Mouse (Mus musculus): ENCODE measurements at regions not wholly inside any gene's neighbourhood (a gene's known extent, or its start where the extent isn't known, plus 50 kb on each side); places are given as distances from the start of the nearest gene placed in this dataset.
A peak's percentile ranks its signal among the peaks of the same experiment; 100 is the strongest.

DNA sequence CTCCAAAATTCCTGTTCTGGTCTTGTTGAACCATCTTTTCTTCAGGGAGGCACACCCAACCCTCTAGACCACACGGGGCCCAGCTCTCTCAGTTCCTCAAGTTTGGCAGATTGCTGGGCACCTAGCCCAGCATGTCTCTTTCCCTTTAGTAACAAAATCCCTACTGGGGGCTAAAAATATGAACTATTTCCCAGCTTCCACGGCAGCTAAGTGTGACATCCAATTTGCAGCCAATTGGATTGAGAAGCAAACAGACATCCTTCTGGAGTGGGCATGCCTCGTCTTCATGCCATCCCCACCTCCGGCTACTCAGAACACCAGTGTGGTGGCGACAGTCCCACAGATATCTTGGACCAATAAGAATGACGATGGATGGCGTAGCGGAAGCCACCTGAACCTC, 240.1 kb downstream of the Mroh4 start:
- ATAC-seq (ENCODE audit: low FRiP score) (no peak), DNase-seq (ENCODE audit: low spot score, missing footprints) (no peak)
- Histone ChIP-seq H3K4me2 (no peak overlapping the region), H3K27me3 (ENCODE audit: control insufficient read depth, insufficient read depth, low read length) (no peaks in the 10 kb centered on the region), H3K27ac (ENCODE audit: low read depth, low read length) (no peak overlapping the region), H3K4me3 (ENCODE audit: low read depth, low read length) (no peak overlapping the region), H3K36me3 (ENCODE audit: control insufficient read depth, insufficient read depth, low read length) (no peaks in the 10 kb centered on the region), H3K4me1 (ENCODE audit: control insufficient read depth, insufficient read depth, low read length) (no peaks in the 10 kb centered on the region), H3K9ac (ENCODE audit: low read length) (no peak overlapping the region), H3K9me3 (ENCODE audit: control insufficient read depth, low read length) (no peaks in the 10 kb centered on the region)
- 84% methylated on average over 8 of the region's 8 CpGs for whole genome bisulfite sequencing

DNA sequence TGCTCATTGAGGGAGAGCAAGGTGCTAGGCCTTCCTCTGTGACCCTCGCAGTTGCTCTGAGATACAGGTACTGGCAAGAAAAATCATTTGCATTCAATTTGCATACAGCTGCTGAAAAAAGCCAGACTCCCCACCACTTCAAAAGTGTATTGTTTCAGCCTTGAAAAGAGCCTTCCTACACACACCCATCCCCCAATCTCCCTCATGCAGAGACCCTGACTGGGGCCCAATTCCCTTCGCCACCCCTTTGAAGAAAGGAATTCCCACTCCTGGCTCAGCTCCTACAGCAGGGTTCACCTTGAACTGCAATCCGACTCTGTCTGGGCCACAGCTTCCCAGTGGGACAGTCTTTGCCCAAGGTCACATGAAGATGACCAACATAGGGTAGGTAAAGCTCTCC, 248.6 kb downstream of the Mroh4 start:
- DNase-seq (ENCODE audit: low spot score, missing footprints) = no peak
- WGBS = 27% methylated on average over 3 of the region's 3 CpGs

DNA sequence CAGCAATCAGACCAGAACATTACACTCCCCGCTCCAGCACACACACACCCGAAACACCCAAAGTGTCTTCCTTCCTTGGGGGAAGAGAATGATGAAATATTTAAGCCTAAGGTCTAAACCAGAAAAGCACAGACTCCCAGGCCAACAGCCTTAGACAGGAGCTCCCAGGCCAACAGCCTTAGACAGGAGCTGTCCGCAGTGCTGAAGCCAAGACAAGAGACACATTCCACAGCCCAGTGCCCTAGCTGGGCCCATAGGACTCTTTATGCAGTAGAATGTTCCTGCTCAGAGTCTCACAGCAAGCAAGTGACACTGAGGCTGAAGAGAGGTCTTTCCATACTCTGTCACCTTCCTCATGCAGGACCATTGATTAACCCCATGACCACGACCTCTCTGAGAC, 253.6 kb downstream of the Mroh4 start:
- Histone ChIP-seq H3K27ac (ENCODE audit: low read depth, low read length) (no peak overlapping the region), H3K9me3 (ENCODE audit: control insufficient read depth, low read length) (no peaks in the 10 kb centered on the region), H3K4me2 (no peak overlapping the region), H3K27me3 (ENCODE audit: control insufficient read depth, insufficient read depth, low read length) (no peaks in the 10 kb centered on the region), H3K4me3 (ENCODE audit: low read depth, low read length) (no peak overlapping the region), H3K9ac (ENCODE audit: low read length) (no peak overlapping the region), H3K36me3 (ENCODE audit: control insufficient read depth, insufficient read depth, low read length) (no peaks in the 10 kb centered on the region), H3K4me1 (ENCODE audit: control insufficient read depth, insufficient read depth, low read length) (peaks cover 5% of the 10 kb centered on the region)
- no peak for DNase-seq (ENCODE audit: low spot score, missing footprints)
- WGBS = 58% methylated on average over 4 of the region's 4 CpGs
- no peak for ATAC-seq (ENCODE audit: low FRiP score)

More for the DNA sequence above, 248.6 kb downstream of the Mroh4 start:
- Histone ChIP-seq H3K9ac (ENCODE audit: low read length) (no peak overlapping the region), H3K27me3 (ENCODE audit: control insufficient read depth, insufficient read depth, low read length) (no peaks in the 10 kb centered on the region), H3K27ac (ENCODE audit: low read depth, low read length) (no peak overlapping the region; the same call in 1 of the 2 replicates), H3K9me3 (ENCODE audit: control insufficient read depth, low read length) (no peaks in the 10 kb centered on the region), H3K4me3 (ENCODE audit: low read depth, low read length) (no peak overlapping the region), H3K36me3 (ENCODE audit: control insufficient read depth, insufficient read depth, low read length) (no peaks in the 10 kb centered on the region), H3K4me1 (ENCODE audit: control insufficient read depth, insufficient read depth, low read length) (peaks cover 11% of the 10 kb centered on the region), H3K4me2 (no peak overlapping the region)
- ATAC-seq (ENCODE audit: low FRiP score) = peak; percentile 64

DNA sequence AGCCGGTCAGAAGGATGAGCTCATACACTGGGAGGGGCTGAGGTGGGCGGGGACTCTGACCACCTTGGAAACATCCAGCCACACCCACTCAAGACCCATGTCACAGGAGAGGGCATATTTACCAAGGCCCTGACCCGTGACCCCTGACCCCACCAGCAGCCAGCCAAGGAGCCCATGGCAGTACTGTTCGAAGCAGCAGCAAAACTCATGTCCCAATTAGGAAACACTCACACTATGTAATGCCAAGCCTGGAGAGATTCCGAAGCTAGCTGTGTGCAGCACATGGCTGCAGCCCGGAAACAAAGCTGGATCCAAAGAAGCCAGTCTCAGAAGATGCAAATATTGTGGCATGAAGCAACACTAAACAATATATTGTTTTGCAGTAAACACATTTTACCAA, 256.8 kb downstream of the Mroh4 start:
- no peaks in the 10 kb centered on the region for H3K9me3 ChIP-seq (ENCODE audit: control insufficient read depth, low read length)
- H3K27me3 ChIP-seq (ENCODE audit: control insufficient read depth, insufficient read depth, low read length) = no peaks in the 10 kb centered on the region
- 87% methylated on average over 6 of the region's 6 CpGs for WGBS
- no peak overlapping the region for H3K4me2 ChIP-seq
- H3K4me3 ChIP-seq (ENCODE audit: low read depth, low read length) = no peak overlapping the region
- ATAC-seq (ENCODE audit: low FRiP score) (no peak), DNase-seq (ENCODE audit: low spot score, missing footprints) (no peak)
- no peaks in the 10 kb centered on the region for H3K36me3 ChIP-seq (ENCODE audit: control insufficient read depth, insufficient read depth, low read length)
- H3K27ac ChIP-seq (ENCODE audit: low read depth, low read length) = no peak overlapping the region
- no peaks in the 10 kb centered on the region for H3K4me1 ChIP-seq (ENCODE audit: control insufficient read depth, insufficient read depth, low read length)
- no peak overlapping the region for H3K9ac ChIP-seq (ENCODE audit: low read length)

DNA sequence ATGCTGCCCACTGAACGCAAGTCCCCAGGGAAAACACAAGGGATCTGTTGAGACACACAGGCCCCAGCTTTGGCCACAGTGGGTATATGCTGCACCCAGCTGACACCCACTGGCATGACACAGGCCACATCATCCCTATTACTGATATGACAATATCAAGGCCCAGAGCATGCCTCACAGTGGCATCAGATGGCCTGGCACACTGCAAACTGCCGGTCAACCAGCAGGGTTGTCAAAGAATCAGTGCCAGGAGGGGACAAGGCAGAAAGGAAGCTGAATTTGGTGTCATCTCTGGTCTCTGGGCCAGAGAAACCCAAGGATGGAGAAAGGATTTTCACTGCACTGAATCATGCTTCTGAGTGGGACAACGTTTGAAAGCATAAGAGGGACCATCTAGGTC, 266.7 kb downstream of the Mroh4 start:
- H3K36me3 ChIP-seq (ENCODE audit: control insufficient read depth, insufficient read depth, low read length) = no peaks in the 10 kb centered on the region
- H3K4me1 ChIP-seq (ENCODE audit: control insufficient read depth, insufficient read depth, low read length) = no peaks in the 10 kb centered on the region
- H3K27ac ChIP-seq (ENCODE audit: low read depth, low read length) = no peak overlapping the region
- H3K27me3 ChIP-seq (ENCODE audit: control insufficient read depth, insufficient read depth, low read length) = no peaks in the 10 kb centered on the region
- ATAC-seq (ENCODE audit: low FRiP score) = no peak
- no peak overlapping the region for H3K9ac ChIP-seq (ENCODE audit: low read length)
- peak; percentile 49 for DNase-seq (ENCODE audit: low spot score, missing footprints)
- no peak overlapping the region for H3K4me2 ChIP-seq
- 83% methylated on average over 3 of the region's 3 CpGs for WGBS
- no peak overlapping the region for H3K4me3 ChIP-seq (ENCODE audit: low read depth, low read length)
- no peaks in the 10 kb centered on the region for H3K9me3 ChIP-seq (ENCODE audit: control insufficient read depth, low read length)

DNA sequence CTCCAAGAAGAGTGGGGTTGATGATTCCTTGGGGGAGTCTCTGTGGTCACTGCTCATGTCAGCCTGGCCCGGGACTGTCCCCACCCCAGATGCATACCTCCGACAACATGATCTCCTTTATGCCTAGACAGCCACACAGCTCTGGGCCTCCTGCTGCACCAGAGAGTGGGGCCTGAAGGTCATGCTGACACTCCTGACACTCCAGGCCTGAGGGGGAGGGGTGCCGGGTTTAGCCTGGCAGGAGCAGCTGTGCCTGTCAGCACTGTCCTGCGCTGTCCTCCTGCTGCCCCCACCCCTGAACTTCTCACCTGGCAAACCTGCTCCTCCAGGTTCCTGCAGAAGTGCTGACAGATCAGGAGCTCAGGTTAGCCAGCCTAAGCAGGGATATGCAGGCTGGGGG, 288.2 kb downstream of the Mroh4 start:
- Histone ChIP-seq H3K27ac (ENCODE audit: low read depth, low read length) (no peak overlapping the region), H3K27me3 (ENCODE audit: control insufficient read depth, insufficient read depth, low read length) (no peaks in the 10 kb centered on the region), H3K36me3 (ENCODE audit: control insufficient read depth, insufficient read depth, low read length) (no peaks in the 10 kb centered on the region), H3K9me3 (ENCODE audit: control insufficient read depth, low read length) (no peaks in the 10 kb centered on the region), H3K9ac (ENCODE audit: low read length) (no peak overlapping the region), H3K4me3 (ENCODE audit: low read depth, low read length) (no peak overlapping the region), H3K4me1 (ENCODE audit: control insufficient read depth, insufficient read depth, low read length) (no peaks in the 10 kb centered on the region), H3K4me2 (no peak overlapping the region)
- ATAC-seq (ENCODE audit: low FRiP score) (no peak), DNase-seq (ENCODE audit: low spot score, missing footprints) (peak; percentile 75)
- 55% methylated on average over 4 of the region's 4 CpGs for WGBS

DNA sequence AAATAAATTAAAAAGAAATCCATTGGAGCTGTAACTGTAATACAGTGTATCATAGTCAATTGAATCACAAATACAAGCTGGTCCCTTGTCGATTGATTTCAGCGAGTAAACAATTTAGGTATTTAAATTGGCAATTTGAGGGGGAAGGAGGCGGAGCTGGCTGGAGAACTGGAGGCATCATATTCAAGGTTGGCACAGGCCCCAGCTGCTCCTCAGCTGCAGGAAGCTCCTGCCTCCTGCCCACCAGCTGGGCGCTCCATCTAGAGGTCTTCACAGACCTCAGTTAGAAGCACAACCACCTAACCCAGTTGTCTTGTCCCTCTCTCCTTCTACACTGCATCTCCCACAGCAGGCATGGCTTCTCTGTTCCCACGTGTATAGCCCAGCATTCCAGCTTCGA, 292.6 kb downstream of the Mroh4 start:
- H3K27ac ChIP-seq (ENCODE audit: low read depth, low read length) = no peak overlapping the region
- no peak overlapping the region for H3K4me2 ChIP-seq
- H3K9me3 ChIP-seq (ENCODE audit: control insufficient read depth, low read length) = no peaks in the 10 kb centered on the region
- no peak overlapping the region for H3K9ac ChIP-seq (ENCODE audit: low read length)
- 91% methylated on average over 6 of the region's 6 CpGs for whole genome bisulfite sequencing
- peak; percentile 23 for DNase-seq (ENCODE audit: low spot score, missing footprints)
- no peak for ATAC-seq (ENCODE audit: low FRiP score)
- H3K4me1 ChIP-seq (ENCODE audit: control insufficient read depth, insufficient read depth, low read length) = no peaks in the 10 kb centered on the region
- H3K4me3 ChIP-seq (ENCODE audit: low read depth, low read length) = no peak overlapping the region
- H3K36me3 ChIP-seq (ENCODE audit: control insufficient read depth, insufficient read depth, low read length) = no peaks in the 10 kb centered on the region
- H3K27me3 ChIP-seq (ENCODE audit: control insufficient read depth, insufficient read depth, low read length) = no peaks in the 10 kb centered on the region

DNA sequence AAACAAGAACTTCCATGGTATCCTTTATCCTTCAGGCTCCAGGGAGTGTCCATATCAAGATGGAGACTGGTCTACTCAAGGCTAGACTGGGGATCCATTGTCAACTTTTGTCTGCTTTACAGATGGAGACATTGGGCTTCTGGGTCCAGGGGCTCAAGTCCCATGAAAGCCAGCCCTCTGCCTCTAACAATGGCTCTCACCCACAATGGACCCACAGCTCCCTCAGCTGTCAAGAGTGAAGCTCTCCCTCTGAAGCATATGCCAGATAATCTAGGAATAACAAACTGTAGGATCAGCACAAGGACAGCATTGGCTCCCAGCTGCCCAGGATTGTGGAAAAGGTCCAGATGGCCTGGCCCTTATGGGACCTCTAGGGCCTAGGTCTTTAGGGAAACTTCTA, 302.3 kb downstream of the Mroh4 start:
- no peak for ATAC-seq (ENCODE audit: low FRiP score)
- H3K27me3 ChIP-seq (ENCODE audit: control insufficient read depth, insufficient read depth, low read length) = no peaks in the 10 kb centered on the region

DNA sequence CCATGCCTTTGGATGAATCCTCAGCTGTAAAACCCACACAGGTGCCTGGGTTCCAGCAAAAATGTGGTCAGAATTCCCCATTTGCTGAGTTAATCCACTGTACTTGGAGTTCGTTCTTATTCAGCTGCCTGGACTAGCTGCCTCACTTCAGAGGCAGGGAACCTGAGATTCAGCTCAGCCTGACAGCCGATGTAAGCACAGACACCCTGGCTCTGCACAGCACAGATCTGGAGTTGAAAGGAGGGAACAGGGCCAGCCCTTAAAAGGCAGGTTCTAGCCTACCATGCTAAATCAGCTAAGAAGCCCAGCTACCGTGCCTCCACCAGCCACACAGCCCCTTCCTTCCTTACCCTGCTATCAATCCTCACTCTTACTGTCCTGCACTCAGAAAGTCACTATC, 306.0 kb downstream of the Mroh4 start:
- WGBS = 72% methylated on average over 3 of the region's 3 CpGs
- H3K4me3 ChIP-seq (ENCODE audit: low read depth, low read length) = no peak overlapping the region
- no peak overlapping the region for H3K4me2 ChIP-seq
- H3K9ac ChIP-seq (ENCODE audit: low read length) = no peak overlapping the region
- no peak overlapping the region for H3K27ac ChIP-seq (ENCODE audit: low read depth, low read length)
- DNase-seq (ENCODE audit: low spot score, missing footprints) = peak; percentile 68
- no peaks in the 10 kb centered on the region for H3K9me3 ChIP-seq (ENCODE audit: control insufficient read depth, low read length)
- no peaks in the 10 kb centered on the region; the same call in 1 of the 2 replicates for H3K4me1 ChIP-seq (ENCODE audit: control insufficient read depth, insufficient read depth, low read length)
- no peaks in the 10 kb centered on the region for H3K27me3 ChIP-seq (ENCODE audit: control insufficient read depth, insufficient read depth, low read length)
- no peaks in the 10 kb centered on the region for H3K36me3 ChIP-seq (ENCODE audit: control insufficient read depth, insufficient read depth, low read length)
- no peak for ATAC-seq (ENCODE audit: low FRiP score)

More for the DNA sequence above, 302.3 kb downstream of the Mroh4 start:
- no peak overlapping the region for H3K27ac ChIP-seq (ENCODE audit: low read depth, low read length)
- peak; percentile 57 for DNase-seq (ENCODE audit: low spot score, missing footprints)
- H3K4me1 ChIP-seq (ENCODE audit: control insufficient read depth, insufficient read depth, low read length) = no peaks in the 10 kb centered on the region; the same call in 1 of the 2 replicates
- H3K9me3 ChIP-seq (ENCODE audit: control insufficient read depth, low read length) = no peaks in the 10 kb centered on the region
- H3K9ac ChIP-seq (ENCODE audit: low read length) = no peak overlapping the region
- H3K4me2 ChIP-seq = no peak overlapping the region
- no peak overlapping the region for H3K4me3 ChIP-seq (ENCODE audit: low read depth, low read length)
- no peaks in the 10 kb centered on the region for H3K36me3 ChIP-seq (ENCODE audit: control insufficient read depth, insufficient read depth, low read length)

DNA sequence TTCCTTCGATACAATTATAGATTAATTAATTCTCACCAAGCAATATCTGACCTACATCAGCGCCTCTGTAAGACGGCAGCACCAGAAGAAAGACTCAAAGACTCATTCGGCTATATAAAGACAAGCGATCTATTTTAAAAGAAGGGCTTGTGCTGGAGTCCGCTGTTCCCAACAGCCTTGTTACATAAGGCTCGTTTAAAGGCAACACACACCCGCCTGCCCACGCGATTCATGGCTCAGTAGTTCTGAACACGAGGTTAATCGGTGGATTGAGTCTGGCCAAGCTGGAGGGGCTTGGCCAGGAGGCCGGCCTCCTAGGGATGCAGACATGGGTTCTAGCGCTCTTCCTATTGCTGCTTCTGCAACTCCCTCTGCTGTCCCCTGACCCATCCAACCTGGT, 306.9 kb downstream of the Mroh4 start:
- no peaks in the 10 kb centered on the region; the same call in 1 of the 2 replicates for H3K4me1 ChIP-seq (ENCODE audit: control insufficient read depth, insufficient read depth, low read length)
- no peak overlapping the region for H3K4me2 ChIP-seq
- no peaks in the 10 kb centered on the region for H3K9me3 ChIP-seq (ENCODE audit: control insufficient read depth, low read length)
- H3K27ac ChIP-seq (ENCODE audit: low read depth, low read length) = no peak overlapping the region
- DNase-seq (ENCODE audit: low spot score, missing footprints) (peak; percentile 19), ATAC-seq (ENCODE audit: low FRiP score) (no peak)
- H3K27me3 ChIP-seq (ENCODE audit: control insufficient read depth, insufficient read depth, low read length) = no peaks in the 10 kb centered on the region
- WGBS = 70% methylated on average over 14 of the region's 14 CpGs
- no peak overlapping the region for H3K9ac ChIP-seq (ENCODE audit: low read length)
- no peaks in the 10 kb centered on the region for H3K36me3 ChIP-seq (ENCODE audit: control insufficient read depth, insufficient read depth, low read length)
- no peak overlapping the region for H3K4me3 ChIP-seq (ENCODE audit: low read depth, low read length)

Data from midbrain, embryonic 11.5 days (tissue).